Comparison of ENCODE assay signal across 8 mouse cellular contexts in genomic region chr9:31210749-31211689, GRCm38 (mm10). TPM values are rescaled to one million over a fixed set of nuclear protein-coding genes. Genes with fewer than 3 reads are reported as not detected.
DNase-seq lines count a peak whose midpoint lies in the region; ATAC-seq and TF ChIP-seq lines count a peak whose summit lies in the region.

No protein-coding gene starts in this region.

- TF ChIP-seq CTCF in MEL (IDR thresholded peaks at IDR 0.05 in 2 of 3, conservative IDR thresholded peaks at IDR 0.05 in 1 of 3; ENCODE audit: control insufficient read depth in 1 of 3, insufficient read depth in 1 of 3, low read depth in 2 of 3, low read length in 3 of 3, poor library complexity in 1 of 3, severe bottlenecking in 1 of 3) = no peak

- H3K36me3 ChIP-seq in MEL (ENCODE audit: control insufficient read depth in 1 of 2, insufficient read depth in 2 of 2, low read length in 2 of 2) = peaks cover 0 to 11% of the 10 kb centered on the region in 2 experiments; a peak in 2 of 4 replicates
- no peaks in the 10 kb centered on the region for H3K36me3 ChIP-seq in forebrain, embryonic 11.5 days (ENCODE audit: control insufficient read depth, insufficient read depth, low read length)

- ATAC-seq in forebrain, embryonic 11.5 days (replicated peaks; ENCODE audit: low FRiP score) = peak; percentile 51

- H3K27me3 ChIP-seq in MEL (ENCODE audit: control insufficient read depth in 1 of 2, insufficient read depth in 2 of 2, low read length in 2 of 2) = no peaks in the 10 kb centered on the region
- H3K27me3 ChIP-seq in forebrain, embryonic 11.5 days (ENCODE audit: control insufficient read depth, insufficient read depth, low read length) = no peaks in the 10 kb centered on the region

- H3K4me2 ChIP-seq in forebrain, embryonic 11.5 days (ENCODE audit: low read depth, low read length, severe bottlenecking) = peak overlapping the region; percentile 89

- H3K27ac ChIP-seq in MEL (ENCODE audit: control insufficient read depth, low read depth, low read length) = peak overlapping the region; percentile 27; the same call in 1 of the 2 replicates
- H3K27ac ChIP-seq in forebrain, embryonic 11.5 days (ENCODE audit: low read depth, low read length) = peak overlapping the region; percentile 84

- no peaks in the 10 kb centered on the region for H3K9me3 ChIP-seq in MEL (replicated peaks; ENCODE audit: insufficient read depth, low read length)
- no peaks in the 10 kb centered on the region for H3K9me3 ChIP-seq in forebrain, embryonic 11.5 days (ENCODE audit: control insufficient read depth, low read length)

- H3K79me2 ChIP-seq in MEL (ENCODE audit: control insufficient read depth, insufficient read depth, low read length, poor library complexity) = peaks cover 16% of the 10 kb centered on the region

- TF ChIP-seq POLR2A in MEL (IDR thresholded peaks at IDR 0.05; ENCODE audit: control insufficient read depth in 1 of 2, insufficient read depth in 1 of 2, low read depth in 1 of 2, low read length in 2 of 2, poor library complexity in 1 of 2) = no peak

- TF ChIP-seq RAD21 in MEL (IDR thresholded peaks at IDR 0.05; ENCODE audit: low read depth, low read length) = no peak

- DNase-seq in MEL (ENCODE audit: low read depth, low spot score) = peak; percentile 66
- DNase-seq in c-Kit-negative CD71-positive TER-119-positive erythroid progenitor cells, embryonic 14.5 days (ENCODE audit: low read depth, low spot score) = peak; percentile 35
- DNase-seq in forebrain, embryonic 11.5 days (ENCODE audit: low spot score) = peak; percentile 70
- DNase-seq in heart, postnatal 10 days = peak; percentile 64 to 71
- DNase-seq in kidney, postnatal 36 days = peak; percentile 56 to 84
- peak; percentile 69 for DNase-seq in lung, postnatal 10 days
- peak; percentile 48 for DNase-seq in retina, postnatal 1 day
- DNase-seq in yolk sac, embryonic 10.5 days (ENCODE audit: low spot score) = peak; percentile 40

- intact Hi-C loops in heart, postnatal 10 days (cut with DNase I) = loop anchor here (1.0 to 5.0 kb wide), 3 partner anchors 41 to 136 kb away; partner anchors contain the start of gene Prdm10

- peaks cover 4 to 16% of the 10 kb centered on the region in 2 experiments; a peak in 3 of 4 replicates for H3K4me1 ChIP-seq in MEL (ENCODE audit: control insufficient read depth in 1 of 2, insufficient read depth in 2 of 2, low read length in 2 of 2)
- H3K4me1 ChIP-seq in forebrain, embryonic 11.5 days (replicated peaks; ENCODE audit: control insufficient read depth, insufficient read depth, low read length) = peaks cover 8% of the 10 kb centered on the region; the same call in 1 of the 2 replicates

- peak overlapping the region; percentile 93 for H3K9ac ChIP-seq in MEL (ENCODE audit: control insufficient read depth, low read depth, low read length, poor library complexity, severe bottlenecking)
- H3K9ac ChIP-seq in forebrain, embryonic 11.5 days (ENCODE audit: low read length) = peak overlapping the region; percentile 88

- H3K4me3 ChIP-seq in MEL (ENCODE audit: control insufficient read depth in 1 of 2, insufficient read depth in 1 of 2, low read depth in 2 of 2, low read length in 2 of 2) = peak overlapping the region; percentile 81 to 99
- H3K4me3 ChIP-seq in forebrain, embryonic 11.5 days (ENCODE audit: low read depth, low read length) = peak overlapping the region; percentile 98

- under 1% methylated on average over 70 of the region's 93 CpGs for WGBS in forebrain, embryonic 11.5 days

- TF ChIP-seq EP300 in MEL (IDR thresholded peaks at IDR 0.05; ENCODE audit: low read depth in 1 of 2, low read length in 2 of 2) = no peak

TF ChIP-seq in MEL, 35 proteins besides CTCF, POLR2A, EP300 and RAD21:
- no peak for TF ChIP-seq TAL1 (IDR thresholded peaks at IDR 0.05; ENCODE audit: low read length)
- TF ChIP-seq ELF1 (IDR thresholded peaks at IDR 0.05; ENCODE audit: low read depth, low read length) = no peak
- TF ChIP-seq TBP (IDR thresholded peaks at IDR 0.05; ENCODE audit: low read depth, low read length) = peak; percentile 59
- 0 out of 2 replicates have a peak, but pooled peaks have one; percentile 71 for TF ChIP-seq UBTF (IDR thresholded peaks at IDR 0.05; ENCODE audit: borderline replicate concordance, insufficient read depth, low read depth, low read length)
- no peak for TF ChIP-seq E2F4 (IDR thresholded peaks at IDR 0.05; ENCODE audit: borderline replicate concordance, low read depth, low read length)
- TF ChIP-seq MXI1 (IDR thresholded peaks at IDR 0.05; ENCODE audit: low read depth, low read length) = peak; percentile 45; the same call in 1 of the 2 replicates

RNA-seq across cellular contexts. Expression of gene Aplp2, which starts 0.6 kb away (rescaled TPM):
- total RNA-seq in MEL (2012; rRNA removed) = 33.5 and 37.6 TPM in 2 replicates
- 10 to 100 TPM in 1 of 2 experiments, not detected in 1; 60.6 TPM for polyA plus RNA-seq in MEL (2012; ENCODE audit: insufficient read depth in 1 of 2, insufficient read length in 2 of 2, low read depth in 1 of 2, low replicate concordance in 2 of 2, missing spikeins in 1 of 2)
- 209 and 217 TPM in 2 replicates for polyA plus RNA-seq in forebrain, embryonic 11.5 days (2014; fragmentation: Nextera tagmentation; extraction: Ambion mirVana)
- 100 to 1,000 TPM; 333 to 347 TPM for total RNA-seq in heart, postnatal 10 days (2021)

Comparison
In these comparisons a context has a peak if more than half of its experiments do, and no peak if none do; other contexts are left out.
1. Peak in every context shown above with its lines: DNase-seq, ATAC-seq, H3K4me3 ChIP-seq and H3K27ac ChIP-seq.